Mouse (Mus musculus) inflammation-experienced regulatory T-cells, adult 16 weeks (primary cell): ENCODE results near the gene Gm21973. TPM values are rescaled to one million over a fixed set of nuclear protein-coding genes. Genes with fewer than 3 reads are reported as not detected.

Source experiments
- polyA plus RNA-seq: library from polyadenylated mRNA; unstranded; fragments of 100-300 nt; shearing (Covaris generic); gene quantifications from one replicate; pipeline ENCODE4 v1.2.1, GENCODE M21; 2017

Gm21973 gene
- not detected for polyA plus RNA-seq

GRCm38 (mm10) chr15:10325080-10325479, at the start of gene Gm21973:
Gm21973 (plus strand) TSS chr15:10325380.

GRCm38 (mm10) chr15:10358039-10358948, 33.1 kb downstream of the Gm21973 start, which contains the start of gene Agxt2:
Agxt2 (plus strand) TSS chr15:10358532.

Other genes starting within 250 kb of the Gm21973 start
- 0.20 TPM for gene Prlr, start 148.1 kb upstream of the Gm21973 start, polyA plus RNA-seq
- gene Agxt2, start 33.2 kb downstream of the Gm21973 start, polyA plus RNA-seq: not detected
- 4.6 TPM for gene Dnajc21, start 145.1 kb downstream of the Gm21973 start, polyA plus RNA-seq
- 127 TPM for gene Brix1, start 160.6 kb downstream of the Gm21973 start, polyA plus RNA-seq
- gene Rad1, start 160.6 kb downstream of the Gm21973 start, polyA plus RNA-seq: 53.0 TPM
- gene Ttc23l, start 233.3 kb downstream of the Gm21973 start, polyA plus RNA-seq: not detected